Mouse (Mus musculus): ENCODE measurements around the gene Akt2.

The Akt2 gene

GRCm38 (mm10) chr7:27591266-27592216 is at the start of gene Akt2:
Gene Akt2 (plus strand): TSS chr7:27591552.
- WGBS, result under 1% methylated on average over 71 of the region's 71 CpGs

DNA sequence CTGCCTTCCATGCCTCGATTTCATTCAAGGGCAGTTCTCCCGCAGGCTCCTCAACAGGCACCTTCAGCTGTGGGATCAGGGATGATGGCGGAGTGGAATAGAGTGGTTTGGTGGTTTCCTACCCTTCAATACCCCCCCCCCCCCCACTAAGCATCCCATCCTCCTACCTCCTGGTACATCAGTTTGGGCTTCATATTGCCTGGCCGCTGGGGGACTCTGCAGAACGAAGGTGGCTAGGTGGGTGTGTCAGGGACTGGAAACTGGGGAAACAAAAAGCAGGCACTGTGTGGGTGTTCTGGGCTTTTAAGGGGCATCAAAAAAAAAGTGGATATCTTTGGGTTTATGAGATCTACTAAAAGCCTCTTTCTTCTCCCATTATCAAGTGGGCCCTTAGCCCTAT is 49.4 kb upstream of the Akt2 start:
- WGBS, result 36% methylated on average over 5 of the region's 5 CpGs

DNA sequence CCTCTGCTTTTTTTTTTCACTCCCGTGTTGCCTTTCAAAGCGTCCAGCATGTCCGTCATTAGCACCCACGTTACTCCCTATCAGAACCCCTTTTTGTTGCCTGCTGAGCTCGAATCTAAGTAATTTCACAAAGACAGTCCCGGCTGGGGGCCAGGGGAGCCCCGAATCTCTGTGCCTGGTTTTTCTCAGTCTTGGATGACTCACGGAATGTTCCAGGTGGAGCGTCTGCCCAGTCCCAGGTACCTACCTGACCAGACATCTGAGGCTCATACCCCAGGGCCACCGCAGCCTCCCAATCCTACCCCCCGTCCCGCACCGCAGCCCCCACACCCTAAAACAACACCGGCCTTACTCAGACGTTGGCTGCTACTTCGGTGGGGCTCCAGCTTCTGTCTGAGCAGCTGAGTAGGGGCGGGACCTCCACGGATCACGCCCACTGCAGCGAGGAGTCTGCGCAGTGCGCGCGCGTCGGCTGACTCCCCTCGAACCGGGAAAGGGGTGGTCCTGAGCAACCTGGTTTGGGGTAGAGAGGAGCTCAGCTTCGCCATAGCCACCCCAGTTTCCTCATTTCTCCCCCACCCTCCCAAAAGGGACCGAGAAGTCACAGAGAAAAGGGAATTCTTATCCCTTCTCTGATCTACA is 48.8 kb upstream of the Akt2 start:
- WGBS, result under 1% methylated on average over 30 of the region's 30 CpGs

- 13% methylated on average over 6 of the region's 6 CpGs for WGBS
Measured at GRCm38 (mm10) chr7:27543065-27543464, 48.3 kb upstream of the Akt2 start.

GRCm38 (mm10) chr7:27543851-27544250 is 47.5 kb upstream of the Akt2 start:
- WGBS, result 55% methylated on average over 4 of the region's 4 CpGs

- 72% methylated on average over 12 of the region's 12 CpGs for WGBS
Measured at GRCm38 (mm10) chr7:27544675-27545370, 46.5 kb upstream of the Akt2 start.

- WGBS, result 83% methylated on average over 6 of the region's 6 CpGs
Measured at GRCm38 (mm10) chr7:27549597-27549996, 41.8 kb upstream of the Akt2 start.

- 45% methylated on average over 5 of the region's 5 CpGs for WGBS
Measured at GRCm38 (mm10) chr7:27552070-27552469, 39.3 kb upstream of the Akt2 start.

DNA sequence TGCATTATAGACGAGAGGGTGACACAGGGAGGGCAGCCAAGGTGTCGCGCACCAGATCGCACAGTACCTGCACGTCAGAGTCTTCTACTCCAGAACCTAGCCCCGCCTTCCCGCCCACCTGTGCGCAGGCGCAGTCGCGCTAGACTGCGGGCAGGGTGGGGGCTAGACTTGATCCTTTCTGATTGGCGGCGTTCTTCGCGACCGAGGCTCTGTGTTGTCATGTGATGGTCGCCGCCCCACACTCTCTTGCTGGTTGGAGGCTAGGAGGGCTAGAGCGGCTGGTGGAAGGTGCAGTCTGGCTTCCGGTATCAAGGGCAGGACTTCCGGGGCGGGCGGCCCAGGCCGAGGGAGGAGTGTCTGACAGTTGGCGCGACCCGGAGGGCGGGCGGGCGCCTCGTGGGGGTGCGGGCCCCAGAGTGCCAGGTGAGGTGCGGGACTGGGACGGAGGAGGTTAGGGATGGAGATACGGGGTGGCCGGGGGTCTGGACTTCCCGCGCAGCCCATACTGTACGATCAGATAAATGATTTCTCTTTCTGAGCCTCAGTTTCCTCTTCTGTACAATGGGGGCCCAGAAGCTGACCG is 38.3 kb upstream of the Akt2 start, which contains the start of the genes Pld3 and 2310022A10Rik:
Gene Pld3, minus strand, starts transcription at position 288 of the 583 bp plus-strand sequence.
Gene 2310022A10Rik, plus strand, starts transcription at position 303 of the 583 bp plus-strand sequence.
- WGBS, result under 1% methylated on average over 41 of the region's 41 CpGs

DNA sequence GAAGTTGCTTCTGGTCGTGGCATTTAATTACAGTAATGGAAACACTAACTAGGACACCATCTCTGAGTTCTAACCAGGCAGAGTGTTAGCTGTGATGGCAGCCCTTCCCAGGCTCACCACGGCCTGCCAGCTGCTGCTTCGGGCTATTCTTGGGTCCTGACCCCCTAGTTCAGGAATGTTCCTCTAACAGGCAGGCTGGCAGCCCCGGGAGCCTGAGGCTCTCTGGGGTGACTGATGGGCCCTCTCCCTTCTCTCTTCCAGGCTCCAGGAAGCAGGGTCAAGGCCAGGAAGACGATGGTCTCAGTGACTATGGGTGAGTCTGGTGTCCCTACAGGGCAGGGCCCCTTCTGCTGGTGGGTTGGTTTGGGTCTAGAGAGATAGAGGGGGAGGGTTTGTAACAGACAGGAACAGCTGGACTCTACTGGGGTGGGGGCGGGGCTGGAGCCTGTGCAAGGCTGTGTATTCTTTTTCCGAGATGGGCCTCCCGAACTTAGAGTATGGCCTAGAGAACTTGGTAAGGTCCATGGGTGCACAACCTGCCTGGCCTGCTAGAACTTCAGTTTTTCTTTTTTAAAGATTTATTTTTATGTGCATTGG is 31.0 kb upstream of the Akt2 start:
- WGBS, result 75% methylated on average over 8 of the region's 8 CpGs

GRCm38 (mm10) chr7:27560978-27561377 is 30.4 kb upstream of the Akt2 start:
- 74% methylated on average over 1 of the region's 1 CpGs for WGBS

DNA sequence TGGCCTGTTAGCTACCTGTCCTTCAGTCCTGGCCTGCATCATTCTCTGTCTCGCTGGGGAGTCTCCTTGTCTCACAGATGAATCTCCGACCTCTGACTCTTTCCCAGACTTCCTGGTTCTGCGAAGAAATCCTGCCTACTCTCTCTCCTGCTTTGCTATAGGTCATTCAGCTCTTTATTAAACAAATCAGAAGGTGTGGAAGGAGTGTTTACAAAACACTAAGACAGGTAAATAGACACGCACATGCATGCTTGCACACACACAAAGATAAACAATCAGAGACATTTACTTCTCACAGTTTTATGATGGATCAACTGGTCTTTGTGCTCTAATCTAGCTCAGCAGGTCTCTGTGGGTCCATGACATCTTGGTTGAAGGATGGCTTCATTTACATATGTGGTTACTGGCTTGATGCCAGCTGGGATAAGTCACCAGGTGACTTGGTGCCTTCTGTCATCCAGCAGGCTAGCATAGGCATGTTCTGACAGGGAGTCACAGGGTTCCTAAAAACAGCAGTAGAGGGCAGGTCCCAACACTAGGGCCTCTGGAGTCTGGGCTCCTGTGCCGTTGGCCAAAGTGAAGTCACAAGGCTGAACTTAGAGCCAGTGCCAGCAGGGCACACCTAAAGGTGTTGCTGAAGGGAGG is 21.6 kb upstream of the Akt2 start:
- 90% methylated on average over 5 of the region's 5 CpGs for WGBS

- 94% methylated on average over 4 of the region's 4 CpGs for WGBS
Measured at GRCm38 (mm10) chr7:27572133-27572532, 19.2 kb upstream of the Akt2 start.

GRCm38 (mm10) chr7:27574124-27574880 is 17.1 kb upstream of the Akt2 start:
- 90% methylated on average over 14 of the region's 14 CpGs for WGBS

- WGBS, result 77% methylated on average over 6 of the region's 6 CpGs
Measured at GRCm38 (mm10) chr7:27576914-27577313, 14.4 kb upstream of the Akt2 start.

- 94% methylated on average over 6 of the region's 6 CpGs for WGBS
Measured at GRCm38 (mm10) chr7:27577589-27577988, 13.8 kb upstream of the Akt2 start.

- 85% methylated on average over 7 of the region's 7 CpGs for WGBS
Measured at GRCm38 (mm10) chr7:27578465-27578864, 12.9 kb upstream of the Akt2 start.

DNA sequence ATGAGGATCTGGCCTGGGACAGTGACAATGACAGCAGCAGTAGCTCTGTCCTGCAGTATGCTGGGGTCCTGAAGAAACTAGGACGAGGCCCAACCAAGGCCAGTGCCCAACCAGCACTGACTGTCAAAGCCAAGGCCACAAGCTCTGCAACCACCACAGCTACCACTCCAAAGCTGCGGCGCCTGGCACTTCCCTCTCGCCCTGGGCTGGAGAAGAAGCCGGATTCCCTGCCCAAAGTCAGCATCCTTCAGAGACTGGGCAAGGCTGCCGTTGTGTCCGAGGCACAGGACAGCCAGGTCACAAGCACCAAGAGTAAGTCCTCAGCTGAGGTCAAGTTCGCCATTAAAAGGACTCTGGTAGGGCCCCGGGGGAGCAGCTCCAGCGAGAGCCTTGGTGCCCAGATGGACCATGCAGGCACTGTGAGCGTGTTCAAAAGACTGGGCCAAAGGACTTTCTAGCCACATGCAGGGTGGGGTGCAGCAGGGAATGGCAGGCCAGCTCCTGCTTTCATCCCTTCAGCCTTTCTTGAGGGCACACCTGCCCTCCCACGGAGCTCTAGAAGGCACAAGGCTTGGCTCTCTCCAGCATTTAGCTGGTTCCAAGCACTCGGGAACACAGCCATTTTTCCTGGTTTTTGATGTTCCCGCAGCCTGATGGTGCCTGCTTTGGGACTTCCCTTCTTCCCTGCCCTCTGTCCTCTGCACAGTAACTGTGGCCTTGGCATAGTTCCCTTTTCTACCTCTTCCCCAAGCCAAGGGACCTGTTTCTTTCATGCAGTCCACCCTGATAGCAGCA is 10.8 kb upstream of the Akt2 start:
- WGBS, result 82% methylated on average over 14 of the region's 14 CpGs

GRCm38 (mm10) chr7:27586861-27587260 is 4.5 kb upstream of the Akt2 start:
- WGBS, result 97% methylated on average over 2 of the region's 2 CpGs

Measured in cerebral cortex, adult 2 months (tissue).